Mouse (Mus musculus): ENCODE data around the gene Gm11060.

Gene Gm11060

DNA sequence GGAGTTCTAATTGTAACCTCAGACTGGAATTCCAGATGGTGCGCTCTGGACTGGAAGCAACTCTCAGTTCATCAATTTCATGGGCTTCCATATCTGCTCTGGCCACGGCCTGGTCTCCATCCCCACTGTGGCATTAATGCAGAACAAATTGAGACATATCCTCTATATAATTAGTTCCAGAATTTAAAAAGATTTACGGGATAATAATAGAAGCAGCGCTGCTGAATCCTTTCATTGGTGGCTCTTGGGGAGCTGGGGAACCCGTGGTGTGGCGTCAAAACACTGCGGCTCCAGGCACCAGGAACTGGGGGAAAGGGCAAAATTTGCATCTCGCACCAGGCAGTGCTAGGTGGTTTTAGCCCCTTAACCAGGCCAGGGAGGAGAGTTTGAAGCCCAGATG lies 30.4 kb downstream of the Gm11060 start:
- peak; percentile 71 for DNase-seq

GRCm38 (mm10) chr2:105122886-105123285 lies 31.1 kb downstream of the Gm11060 start:
- DNase-seq, result peak; percentile 64

DNA sequence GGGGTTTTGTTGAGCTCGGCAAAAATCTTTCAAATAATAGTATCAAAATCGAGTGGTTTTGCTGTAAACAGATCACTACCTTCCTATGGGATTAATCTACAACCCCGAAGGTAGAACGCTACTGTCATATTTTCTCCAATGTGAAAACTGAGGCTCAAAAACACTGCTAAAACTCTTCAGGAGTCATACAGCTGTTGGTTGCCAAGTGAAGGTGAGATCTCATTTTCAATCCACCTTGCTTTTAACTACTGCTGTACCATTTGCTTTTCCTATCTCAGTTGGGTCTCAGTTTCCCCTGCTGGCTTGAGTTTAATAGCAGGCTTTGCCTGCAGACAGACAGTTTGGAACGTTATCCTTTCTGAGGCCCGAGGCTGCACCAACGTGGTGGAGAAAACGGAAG lies 31.6 kb downstream of the Gm11060 start:
- no peak for DNase-seq

- DNase-seq, result no peak
These were observed 32.1 kb downstream of the Gm11060 start for GRCm38 (mm10) chr2:105123881-105124280.

- DNase-seq, result no peak
These were observed 32.6 kb downstream of the Gm11060 start for GRCm38 (mm10) chr2:105124391-105124790.

- no peak for DNase-seq
These were observed 33.4 kb downstream of the Gm11060 start for GRCm38 (mm10) chr2:105125205-105125604.

GRCm38 (mm10) chr2:105125641-105126040 lies 33.8 kb downstream of the Gm11060 start:
- no peak for DNase-seq

GRCm38 (mm10) chr2:105126279-105126678 lies 34.5 kb downstream of the Gm11060 start, which contains the start of gene Wt1:
Gene Wt1 (plus strand): TSS chr2:105126529.
- peak; percentile 76 for DNase-seq

DNA sequence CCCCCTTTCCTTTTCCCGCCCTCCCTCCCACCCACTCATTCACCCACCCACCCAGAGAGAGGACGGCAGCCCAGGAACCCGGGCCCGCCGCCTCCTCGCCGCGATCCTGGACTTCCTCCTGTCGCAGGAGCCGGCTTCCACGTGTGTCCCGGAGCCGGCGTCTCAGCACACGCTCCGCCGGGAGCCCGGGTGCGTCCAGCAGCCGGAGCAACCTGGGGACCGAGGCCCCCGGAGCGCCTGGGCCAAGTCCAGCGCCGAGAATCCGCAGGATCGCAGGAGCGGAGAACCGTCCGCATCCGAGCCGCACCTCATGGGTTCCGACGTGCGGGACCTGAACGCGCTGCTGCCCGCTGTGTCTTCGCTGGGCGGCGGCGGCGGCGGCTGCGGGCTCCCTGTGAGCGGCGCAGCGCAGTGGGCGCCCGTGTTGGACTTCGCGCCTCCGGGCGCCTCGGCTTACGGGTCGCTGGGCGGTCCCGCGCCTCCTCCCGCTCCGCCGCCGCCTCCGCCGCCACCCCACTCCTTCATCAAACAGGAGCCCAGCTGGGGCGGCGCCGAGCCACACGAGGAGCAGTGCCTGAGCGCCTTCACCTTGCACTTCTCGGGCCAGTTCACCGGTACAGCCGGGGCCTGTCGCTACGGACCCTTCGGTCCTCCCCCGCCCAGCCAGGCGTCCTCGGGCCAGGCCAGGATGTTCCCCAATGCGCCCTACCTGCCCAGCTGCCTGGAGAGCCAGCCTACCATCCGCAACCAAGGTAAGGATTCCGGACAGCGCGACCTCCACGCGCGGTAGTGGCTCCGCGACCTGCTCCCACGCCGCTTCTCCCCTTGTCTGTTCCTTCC lies 35.1 kb downstream of the Gm11060 start:
- peak; percentile 57 for DNase-seq

DNA sequence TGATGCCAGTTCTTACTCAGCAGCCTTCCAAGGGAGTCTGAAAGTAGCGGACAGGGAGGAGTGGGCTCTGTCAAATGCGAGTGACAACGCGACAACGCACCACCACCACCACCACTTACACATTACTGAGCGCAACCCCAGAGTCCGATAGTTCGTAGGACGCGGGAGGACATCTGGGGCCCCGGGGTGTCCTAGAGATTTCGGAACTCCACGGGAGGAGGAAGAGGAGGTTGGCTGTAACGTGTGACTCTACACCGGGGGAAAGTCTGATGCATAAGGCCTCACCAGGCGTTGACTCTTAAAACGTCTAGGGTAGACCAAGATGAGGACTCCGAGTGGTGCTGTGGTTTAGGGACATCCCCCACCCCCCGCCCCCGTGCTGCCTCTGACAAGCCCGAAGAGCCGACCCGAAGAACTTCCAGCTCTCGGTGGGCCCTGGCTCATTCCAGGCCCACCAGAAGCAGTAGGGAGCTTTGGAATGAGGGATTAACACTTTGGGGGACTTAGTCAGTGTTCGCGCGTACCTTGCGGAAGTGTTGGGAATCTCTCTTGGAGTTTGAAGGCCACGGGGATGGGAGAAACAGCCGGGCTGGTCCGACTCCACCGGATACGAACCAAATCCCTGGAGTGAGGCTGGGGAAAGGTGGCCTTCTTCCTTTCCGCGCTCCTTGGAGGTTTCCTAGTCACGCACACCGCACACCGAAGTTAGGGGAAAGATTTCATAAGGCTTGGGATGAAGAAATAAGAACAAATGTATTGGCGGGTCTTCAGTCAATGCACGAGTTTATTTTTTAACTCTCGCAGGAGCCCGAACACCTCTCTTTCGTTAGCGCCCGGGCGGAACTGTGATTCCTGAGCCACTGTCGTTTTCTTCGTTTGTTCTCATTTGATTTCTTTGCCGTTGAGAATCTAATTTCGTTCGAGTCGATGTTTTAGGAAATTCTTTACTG lies 36.0 kb downstream of the Gm11060 start:
- DNase-seq, result peak; percentile 52

GRCm38 (mm10) chr2:105128564-105128963 lies 36.7 kb downstream of the Gm11060 start:
- no peak for DNase-seq

- DNase-seq, result peak; percentile 51
These were observed 38.7 kb downstream of the Gm11060 start for GRCm38 (mm10) chr2:105130351-105131060.

DNA sequence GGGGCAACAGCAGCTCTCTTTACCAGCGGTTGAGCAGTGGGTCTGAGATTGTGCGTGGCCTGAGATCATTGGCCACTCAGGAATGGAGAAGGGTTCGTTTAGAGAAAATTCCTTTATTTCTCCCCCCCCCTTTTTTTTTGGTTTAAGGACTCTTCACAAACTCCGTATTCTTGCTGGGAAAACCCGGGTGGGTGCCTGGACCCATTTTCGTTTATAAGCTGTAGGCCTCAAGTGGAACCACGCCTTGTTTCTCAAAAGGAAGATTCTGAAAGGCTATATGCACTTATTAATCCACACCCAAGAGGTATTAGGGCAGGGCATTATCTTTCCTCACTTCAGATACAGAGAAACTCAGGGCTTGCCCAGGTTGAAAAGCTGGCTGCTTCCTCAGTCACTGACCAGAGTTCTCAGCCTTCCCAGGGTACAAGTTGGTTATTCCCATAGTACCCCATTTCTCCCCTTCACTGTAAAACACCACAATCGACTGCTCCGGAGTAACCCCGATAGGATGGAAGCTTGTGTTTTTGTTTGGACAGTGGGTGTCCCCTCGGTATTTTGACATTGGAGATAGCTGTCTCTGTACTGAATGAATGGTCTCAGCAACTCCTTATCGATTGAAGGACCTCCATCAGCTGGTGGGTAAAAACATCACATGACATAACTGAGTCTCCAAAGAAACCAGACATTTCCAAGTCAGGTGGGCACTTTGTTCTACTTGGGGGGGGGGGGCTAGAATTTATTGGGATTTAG lies 39.4 kb downstream of the Gm11060 start:
- DNase-seq, result no peak

GRCm38 (mm10) chr2:105131811-105132100 lies 39.9 kb downstream of the Gm11060 start:
- DNase-seq, result no peak

- peak; percentile 56 for DNase-seq
These were observed 40.5 kb downstream of the Gm11060 start for GRCm38 (mm10) chr2:105132300-105132699.

GRCm38 (mm10) chr2:105132933-105133795 lies 41.3 kb downstream of the Gm11060 start:
- DNase-seq, result peak; percentile 49

- DNase-seq, result peak; percentile 50
These were observed 42.5 kb downstream of the Gm11060 start for GRCm38 (mm10) chr2:105134296-105134695.

GRCm38 (mm10) chr2:105139471-105139870 lies 47.7 kb downstream of the Gm11060 start:
- no peak for DNase-seq

GRCm38 (mm10) chr2:105141371-105141770 lies 49.6 kb downstream of the Gm11060 start:
- DNase-seq, result no peak
